Mouse (Mus musculus) stomach, postnatal 0 days (tissue): ENCODE measurements around the gene Snai1. TPM values are rescaled to one million over a fixed set of nuclear protein-coding genes. Genes with fewer than 3 reads are reported as not detected.

Source experiments
- ATAC-seq: fragments of 200-750 bp; cut with Nextera tagmentation; 2 replicates; pipeline ENCODE4 v1.8.0; 2017; ENCODE audit not compliant: low FRiP score, low TSS enrichment
- DNase-seq: peaks from one replicate; pipeline ENCODE4 v3.0.0-alpha.2; 2016; ENCODE audit warnings: low spot score
- H3K27ac ChIP-seq: fragments of 300-500 bp; sonication (generic); replicated peaks from 2 replicates; pipeline ENCODE4 v1.5.1; 2014; ENCODE audit warnings: mild to moderate bottlenecking, control low read depth
- H3K27me3 ChIP-seq: fragments of 300-500 bp; sonication (generic); 2 replicates; pipeline ENCODE4 v1.6.1; 2014; ENCODE audit warnings: low read length; ENCODE audit not compliant: control insufficient read depth, insufficient read depth
- H3K36me3 ChIP-seq: fragments of 300-500 bp; sonication (generic); 2 replicates; pipeline ENCODE4 v1.6.1; 2014; ENCODE audit warnings: low read length, mixed read lengths; ENCODE audit not compliant: control insufficient read depth, insufficient read depth
- H3K4me1 ChIP-seq: fragments of 300-500 bp; sonication (generic); replicated peaks from 2 replicates; pipeline ENCODE4 v1.6.1; 2014; ENCODE audit warnings: antibody characterized with exemption; ENCODE audit not compliant: control insufficient read depth, insufficient read depth
- H3K4me2 ChIP-seq: fragments of 300-500 bp; sonication (generic); replicated peaks from 2 replicates; pipeline ENCODE4 v1.6.1; 2014; ENCODE audit warnings: low read depth, mild to moderate bottlenecking, control low read depth, moderate library complexity
- H3K4me3 ChIP-seq: fragments of 300-500 bp; sonication (generic); 2 replicates; pipeline ENCODE4 v1.5.1; 2014; ENCODE audit warnings: low read depth, low read length, control low read depth
- H3K9ac ChIP-seq: fragments of 300-500 bp; sonication (generic); 2 replicates; pipeline ENCODE4 v1.6.1; 2014; ENCODE audit warnings: mild to moderate bottlenecking, low read length, control low read depth, mixed read lengths
- H3K9me3 ChIP-seq: fragments of 300-500 bp; sonication (generic); 2 replicates; pipeline ENCODE4 v1.6.1; 2016; ENCODE audit warnings: low read length; ENCODE audit not compliant: control insufficient read depth
- CTCF ChIP-seq: IDR thresholded peaks from 2 replicates; pipeline ENCODE4 v1.5.1; 2016; ENCODE audit warnings: antibody characterized with exemption, low read depth, mild to moderate bottlenecking, moderate library complexity
- EP300 ChIP-seq: optimal IDR thresholded peaks from 2 replicates; pipeline ENCODE3; 2016; ENCODE audit warnings: antibody characterized with exemption
- WGBS: fragments of 180-500 bp; shearing (Covaris S2); extraction: QIAGEN DNeasy Blood & Tissue Kit; methylation state at CpG from one replicate; pipeline ENCODE4 v1.1.7; 2014; 5-methylcytosine and 5-hydroxymethylcytosine counted together
- polyA plus RNA-seq: library from polyadenylated mRNA; unstranded; fragments of >200 nt; fragmentation: Nextera tagmentation; extraction: Ambion mirVana; gene quantifications from 2 replicates; pipeline ENCODE4 v1.2.1, GENCODE M21; 2015

The Snai1 gene
- polyA plus RNA-seq, 1 experiment from 2014 or later = 8.3 TPM

GRCm38 (mm10) chr2:167505127-167505526, 32.9 kb upstream of the Snai1 start:
- no peaks in the 10 kb centered on the region for H3K9me3 ChIP-seq
- H3K4me1 ChIP-seq = peaks cover 2% of the 10 kb centered on the region; the same call in 1 of the 2 replicates
- no peaks in the 10 kb centered on the region for H3K27me3 ChIP-seq
- 52% methylated on average over 3 of the region's 3 CpGs for WGBS
- ATAC-seq (peak; percentile 10; the same call in 1 of the 2 replicates), DNase-seq (peak; percentile 21)
- H3K9ac ChIP-seq = no peak overlapping the region
- H3K36me3 ChIP-seq = peaks cover 1% of the 10 kb centered on the region; the same call in 1 of the 2 replicates
- H3K27ac ChIP-seq = peak overlapping the region; percentile 65
- TF ChIP-seq CTCF (no peak), EP300 (no peak)
- peak overlapping the region; percentile 89 for H3K4me2 ChIP-seq
- no peak overlapping the region for H3K4me3 ChIP-seq

GRCm38 (mm10) chr2:167506546-167507260, 31.3 kb upstream of the Snai1 start:
- no peak overlapping the region for H3K27ac ChIP-seq
- no peaks in the 10 kb centered on the region for H3K27me3 ChIP-seq
- no peaks in the 10 kb centered on the region for H3K9me3 ChIP-seq
- H3K4me2 ChIP-seq = no peak overlapping the region
- ATAC-seq (no peak), DNase-seq (no peak)
- H3K4me1 ChIP-seq = peaks cover 2% of the 10 kb centered on the region; the same call in 1 of the 2 replicates
- H3K36me3 ChIP-seq = peaks cover 7% of the 10 kb centered on the region; the same call in 1 of the 2 replicates
- TF ChIP-seq CTCF (no peak), EP300 (no peak)
- no peak overlapping the region for H3K9ac ChIP-seq
- no peak overlapping the region for H3K4me3 ChIP-seq
- WGBS = 81% methylated on average over 10 of the region's 10 CpGs

- no peak overlapping the region for H3K27ac ChIP-seq
- DNase-seq (no peak), ATAC-seq (no peak)
- no peak overlapping the region for H3K9ac ChIP-seq
- no peak overlapping the region for H3K4me3 ChIP-seq
- H3K36me3 ChIP-seq = peaks cover 16% of the 10 kb centered on the region
- H3K9me3 ChIP-seq = no peaks in the 10 kb centered on the region
- TF ChIP-seq CTCF (no peak), EP300 (no peak)
- H3K4me2 ChIP-seq = no peak overlapping the region
- H3K27me3 ChIP-seq = no peaks in the 10 kb centered on the region
- H3K4me1 ChIP-seq = peaks cover 2% of the 10 kb centered on the region; the same call in 1 of the 2 replicates
- WGBS = 80% methylated on average over 3 of the region's 3 CpGs
Observed at GRCm38 (mm10) chr2:167507719-167508385, 30.1 kb upstream of the Snai1 start.

- H3K9me3 ChIP-seq = no peaks in the 10 kb centered on the region
- H3K27me3 ChIP-seq = no peaks in the 10 kb centered on the region
- 90% methylated on average over 4 of the region's 4 CpGs for WGBS
- ATAC-seq (no peak), DNase-seq (no peak)
- H3K4me1 ChIP-seq = peaks cover 2% of the 10 kb centered on the region; the same call in 1 of the 2 replicates
- H3K4me2 ChIP-seq = no peak overlapping the region
- H3K27ac ChIP-seq = no peak overlapping the region
- H3K4me3 ChIP-seq = no peak overlapping the region
- peaks cover 20% of the 10 kb centered on the region for H3K36me3 ChIP-seq
- H3K9ac ChIP-seq = no peak overlapping the region
- TF ChIP-seq EP300 (no peak), CTCF (no peak)
Observed at GRCm38 (mm10) chr2:167508569-167508968, 29.4 kb upstream of the Snai1 start.

- no peak overlapping the region for H3K9ac ChIP-seq
- no peaks in the 10 kb centered on the region for H3K9me3 ChIP-seq
- peaks cover 35% of the 10 kb centered on the region for H3K36me3 ChIP-seq
- no peak overlapping the region for H3K4me2 ChIP-seq
- TF ChIP-seq EP300 (no peak), CTCF (no peak)
- ATAC-seq = no peak
- DNase-seq = no peak
- no peak overlapping the region for H3K4me3 ChIP-seq
- 75% methylated on average over 3 of the region's 3 CpGs for WGBS
- H3K27me3 ChIP-seq = no peaks in the 10 kb centered on the region
- H3K4me1 ChIP-seq = no peaks in the 10 kb centered on the region
- no peak overlapping the region for H3K27ac ChIP-seq
Observed at GRCm38 (mm10) chr2:167510485-167510884, 27.5 kb upstream of the Snai1 start.

- Histone ChIP-seq H3K9ac (no peak overlapping the region), H3K4me1 (no peaks in the 10 kb centered on the region), H3K9me3 (no peaks in the 10 kb centered on the region), H3K27ac (no peak overlapping the region), H3K4me3 (no peak overlapping the region), H3K27me3 (no peaks in the 10 kb centered on the region), H3K36me3 (peaks cover 39% of the 10 kb centered on the region), H3K4me2 (no peak overlapping the region)
- DNase-seq (no peak), ATAC-seq (no peak)
- WGBS = 96% methylated on average over 9 of the region's 9 CpGs
- no peak for TF ChIP-seq EP300
- no peak for TF ChIP-seq CTCF
Observed at GRCm38 (mm10) chr2:167512365-167512764, 25.6 kb upstream of the Snai1 start.
